Mouse (Mus musculus): ENCODE measurements at regions not wholly inside any gene's neighbourhood (a gene's known extent, or its start where the extent isn't known, plus 50 kb on each side); places are given as distances from the start of the nearest gene placed in this dataset.

DNA sequence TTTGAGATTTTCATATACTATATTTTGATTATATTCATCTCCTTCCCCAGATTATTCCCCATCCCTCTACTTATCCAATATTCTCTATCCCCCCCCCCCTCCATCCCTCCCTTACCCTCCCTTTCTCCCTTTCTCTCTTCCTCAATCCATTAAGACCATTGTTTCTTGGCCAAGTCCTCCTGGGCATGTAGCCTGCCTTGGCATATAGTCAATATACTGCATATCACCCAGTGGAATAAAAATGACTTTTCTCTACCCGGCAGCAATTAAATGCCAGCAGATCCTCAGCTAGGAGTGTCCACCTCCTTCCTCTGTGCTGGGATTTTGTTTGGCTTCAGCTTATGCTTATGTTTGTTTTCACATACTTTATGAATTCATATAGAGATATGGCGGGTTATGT lies 987.3 kb downstream of the Robo2 start:
- TF ChIP-seq CTCF (IDR thresholded peaks at IDR 0.05; ENCODE audit: borderline replicate concordance, insufficient read depth, low read length) (no peak), POLR2A (IDR thresholded peaks at IDR 0.05; ENCODE audit: low read depth, low read length) (no peak)

All from embryonic fibroblast, embryonic 13.5 days (primary cell).